Comparison of ENCODE assay signal across 12 mouse cellular contexts in the genomic region with DNA sequence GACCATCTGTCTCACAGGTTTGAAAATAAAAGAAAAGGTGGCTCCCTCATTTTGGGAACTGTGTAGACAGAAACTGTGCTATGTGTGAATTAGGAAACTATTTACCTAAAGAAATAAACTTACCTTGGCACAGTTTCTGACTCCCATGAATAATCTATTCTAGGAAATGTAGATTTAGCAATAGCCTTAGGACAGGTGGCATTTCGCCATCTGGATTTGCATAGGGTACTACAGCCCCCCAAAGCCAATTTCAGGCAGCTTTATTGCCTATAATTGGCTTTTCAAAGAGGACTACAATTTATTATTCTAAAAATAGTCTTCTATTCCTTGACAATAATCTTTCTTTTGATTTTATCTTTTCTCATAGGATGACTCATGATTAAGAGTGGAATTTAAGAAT.
"Had no signal": no experiment of that assay in that cellular context is flagged by ENCODE, and none has a peak within 500 bp of the region (broad histone marks: within the 10 kb centered on the region; RNA-seq: fewer than 3 reads in every experiment).

No protein-coding gene starts in this region.

- H3K4me1 ChIP-seq: limb, embryonic 12.5 days; midbrain, embryonic 13.5 days; neural tube, embryonic 15.5 days had no signal

- H3K4me3 ChIP-seq: left cerebral cortex, adult 2 months; limb, embryonic 12.5 days; midbrain, embryonic 13.5 days; myocyte; neural tube, embryonic 15.5 days had no signal

- H3K9ac ChIP-seq: limb, embryonic 12.5 days; liver, embryonic 14.5 days; midbrain, embryonic 13.5 days; neural tube, embryonic 15.5 days had no signal

- H3K4me2 ChIP-seq: limb, embryonic 12.5 days; midbrain, embryonic 13.5 days; neural tube, embryonic 15.5 days had no signal

- H3K27ac ChIP-seq: left cerebral cortex, adult 2 months; limb, embryonic 12.5 days; liver, embryonic 14.5 days; midbrain, embryonic 13.5 days; neural tube, embryonic 15.5 days had no signal

- H3K9me3 ChIP-seq: limb, embryonic 12.5 days; midbrain, embryonic 13.5 days; neural tube, embryonic 15.5 days had no signal

- ATAC-seq: intestine, embryonic 16.5 days; midbrain, embryonic 13.5 days had no signal

- H3K36me3 ChIP-seq: limb, embryonic 12.5 days; midbrain, embryonic 13.5 days; neural tube, embryonic 15.5 days had no signal

- DNase-seq: lung, adult 18-20 months; right cerebral cortex, adult 18-20 months; right cerebral cortex, postnatal 25 days; thymus, adult 18-20 months; thymus, postnatal 25 days had no signal

- H3K27me3 ChIP-seq: limb, embryonic 12.5 days; midbrain, embryonic 13.5 days; neural tube, embryonic 15.5 days had no signal
